28 mouse cellular contexts compared by ENCODE assay signal in genomic region chr11:67734597-67734996, GRCm38 (mm10). TPM values are rescaled to one million over a fixed set of nuclear protein-coding genes. Genes with fewer than 3 reads are reported as not detected.
"Had no signal": no experiment of that assay in that cellular context is flagged by ENCODE, and none has a peak within 500 bp of the region (broad histone marks: within the 10 kb centered on the region; RNA-seq: fewer than 3 reads in every experiment).

No protein-coding gene starts in this region.

- ATAC-seq: intestine, embryonic 16.5 days; liver, embryonic 12.5 days; midbrain, embryonic 13.5 days; midbrain, embryonic 16.5 days had no signal

- H3K4me3 ChIP-seq: layer of hippocampus, adult 2 months; limb, embryonic 10.5 days; limb, embryonic 13.5 days; liver, embryonic 12.5 days; liver, embryonic 15.5 days; lung, embryonic 15.5 days; megakaryocyte, embryonic 14.5 days; midbrain, embryonic 10.5 days; midbrain, embryonic 13.5 days; myocyte; neural tube, embryonic 13.5 days had no signal

- DNase-seq: kidney, adult 2 months; kidney, postnatal 25 days; layer of hippocampus, adult 9-11 months; liver; lung, adult 18-20 months; lung, postnatal 10 days; lung, postnatal 36 days; right cerebral cortex, postnatal 4 days; thymus, postnatal 25 days had no signal

- H3K27ac ChIP-seq: kidney, postnatal 0 days; layer of hippocampus, adult 2 months; limb, embryonic 10.5 days; limb, embryonic 13.5 days; liver, embryonic 12.5 days; liver, embryonic 15.5 days; lung, embryonic 15.5 days; midbrain, embryonic 10.5 days; midbrain, embryonic 13.5 days; neural tube, embryonic 13.5 days; stomach, postnatal 0 days had no signal

RNA-seq across cellular contexts. Expression of gene Glp2r, which starts 36.4 kb away (rescaled TPM):
- total RNA-seq: monocyte, adult 5-6 weeks; neutrophil, adult 5-6 weeks had no signal

RNA-seq across cellular contexts. Expression of gene Rcvrn, which starts 39.5 kb away (rescaled TPM):
- total RNA-seq: monocyte, adult 5-6 weeks; neutrophil, adult 5-6 weeks had no signal

RNA-seq across cellular contexts. Expression of gene Gsg1l2, which starts 39.8 kb away (rescaled TPM):
- total RNA-seq: layer of hippocampus, adult 2 months; layer of hippocampus, postnatal 25 days; left cerebral cortex, adult 8-10 months; monocyte, adult 5-6 weeks; neutrophil, adult 5-6 weeks had no signal
